Mouse (Mus musculus): ENCODE results near the gene Dnah6. TPM values are rescaled to one million over a fixed set of nuclear protein-coding genes. Genes with fewer than 3 reads are reported as not detected.

Gene Dnah6
- polyA plus RNA-seq, 1 experiment from 2014 or later: 0.04 TPM

GRCm38 (mm10) chr6:73182006-73182405 is 39.4 kb downstream of the Dnah6 start:
- Histone ChIP-seq H3K36me3 (replicated peaks) (no peaks in the 10 kb centered on the region), H3K27ac (replicated peaks) (no peak overlapping the region), H3K9me3 (no peaks in the 10 kb centered on the region), H3K4me3 (no peak overlapping the region), H3K4me1 (peaks cover 11% of the 10 kb centered on the region), H3K27me3 (replicated peaks; ENCODE audit: low read depth, poor library complexity, severe bottlenecking) (no peaks in the 10 kb centered on the region)
- WGBS: 77% methylated on average over 4 of the region's 4 CpGs
- no peak for DNase-seq (ENCODE audit: low spot score)

- H3K27ac ChIP-seq (replicated peaks): no peak overlapping the region
- H3K4me3 ChIP-seq: no peak overlapping the region
- H3K27me3 ChIP-seq (replicated peaks; ENCODE audit: low read depth, poor library complexity, severe bottlenecking): no peaks in the 10 kb centered on the region
- H3K4me1 ChIP-seq: no peaks in the 10 kb centered on the region
- no peaks in the 10 kb centered on the region for H3K9me3 ChIP-seq
- H3K36me3 ChIP-seq (replicated peaks): no peaks in the 10 kb centered on the region
- DNase-seq (ENCODE audit: low spot score): no peak
- 85% methylated on average over 3 of the region's 3 CpGs for WGBS
Measured at GRCm38 (mm10) chr6:73175156-73175555, 46.3 kb downstream of the Dnah6 start.

GRCm38 (mm10) chr6:73167230-73167629 is 54.2 kb downstream of the Dnah6 start:
- Histone ChIP-seq H3K36me3 (replicated peaks) (no peaks in the 10 kb centered on the region), H3K27ac (replicated peaks) (no peak overlapping the region), H3K27me3 (replicated peaks; ENCODE audit: low read depth, poor library complexity, severe bottlenecking) (no peaks in the 10 kb centered on the region), H3K4me1 (no peaks in the 10 kb centered on the region), H3K9me3 (no peaks in the 10 kb centered on the region), H3K4me3 (no peak overlapping the region)
- no peak for DNase-seq (ENCODE audit: low spot score)
- 82% methylated on average over 3 of the region's 3 CpGs for WGBS

DNA sequence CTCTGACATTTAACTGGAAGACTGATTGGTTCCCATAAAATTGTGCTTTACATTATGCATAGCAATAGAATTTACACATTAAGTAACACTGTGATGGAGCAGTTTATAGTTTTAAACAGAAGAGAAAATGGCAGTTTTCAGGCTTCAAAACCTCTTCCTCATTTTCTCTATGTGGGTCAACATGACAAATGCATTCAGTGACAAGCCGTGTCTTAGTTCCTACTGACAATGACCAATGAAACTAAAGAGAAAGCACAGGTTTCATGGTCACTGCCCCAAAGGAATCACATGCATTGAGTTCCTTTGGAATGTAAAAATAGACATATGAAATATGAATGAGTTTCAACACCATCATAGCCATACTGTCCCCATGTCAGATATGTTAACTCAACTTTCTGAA is 58.5 kb downstream of the Dnah6 start:
- WGBS: 93% methylated on average over 1 of the region's 1 CpGs
- DNase-seq (ENCODE audit: low spot score): no peak

DNA sequence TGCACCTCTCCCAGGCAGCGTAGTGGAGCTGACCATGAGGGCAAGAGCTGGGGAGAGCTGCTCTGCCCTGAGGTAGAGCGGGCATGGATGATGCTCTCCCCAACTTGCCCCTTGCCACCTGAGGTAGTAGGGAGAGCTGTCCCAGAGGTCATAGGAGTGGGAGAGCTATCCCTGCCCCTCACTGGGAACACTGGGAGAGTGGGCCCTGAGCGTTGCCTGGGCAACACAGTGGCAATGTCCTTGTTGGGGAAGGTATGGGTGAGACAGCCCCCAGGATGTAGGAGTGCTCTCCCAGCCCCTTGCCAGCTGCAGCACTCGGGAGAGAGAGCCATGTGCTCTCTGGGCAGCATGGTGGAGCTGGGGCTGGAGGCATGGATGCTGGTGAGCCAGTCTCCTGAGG is 60.1 kb downstream of the Dnah6 start:
- no peak overlapping the region for H3K27ac ChIP-seq (replicated peaks)
- 79% methylated on average over 4 of the region's 4 CpGs for WGBS
- no peak for DNase-seq (ENCODE audit: low spot score)

More for the DNA sequence above, 58.5 kb downstream of the Dnah6 start:
- H3K27me3 ChIP-seq (replicated peaks; ENCODE audit: low read depth, poor library complexity, severe bottlenecking): no peaks in the 10 kb centered on the region
- H3K4me3 ChIP-seq: no peak overlapping the region
- no peak overlapping the region for H3K27ac ChIP-seq (replicated peaks)
- H3K9me3 ChIP-seq: no peaks in the 10 kb centered on the region
- H3K4me1 ChIP-seq: no peaks in the 10 kb centered on the region
- no peaks in the 10 kb centered on the region for H3K36me3 ChIP-seq (replicated peaks)

GRCm38 (mm10) chr6:73155455-73155854 is 66.0 kb downstream of the Dnah6 start:
- H3K4me3 ChIP-seq: no peak overlapping the region
- no peak for DNase-seq (ENCODE audit: low spot score)
- WGBS: 86% methylated on average over 2 of the region's 2 CpGs
- no peak overlapping the region for H3K27ac ChIP-seq (replicated peaks)
- no peaks in the 10 kb centered on the region for H3K9me3 ChIP-seq
- H3K36me3 ChIP-seq (replicated peaks): no peaks in the 10 kb centered on the region
- no peaks in the 10 kb centered on the region for H3K4me1 ChIP-seq
- H3K27me3 ChIP-seq (replicated peaks; ENCODE audit: low read depth, poor library complexity, severe bottlenecking): no peaks in the 10 kb centered on the region

More for the DNA sequence above, 60.1 kb downstream of the Dnah6 start:
- Histone ChIP-seq H3K9me3 (no peaks in the 10 kb centered on the region), H3K36me3 (replicated peaks) (no peaks in the 10 kb centered on the region), H3K4me1 (no peaks in the 10 kb centered on the region), H3K4me3 (no peak overlapping the region), H3K27me3 (replicated peaks; ENCODE audit: low read depth, poor library complexity, severe bottlenecking) (no peaks in the 10 kb centered on the region)

GRCm38 (mm10) chr6:73153675-73154074 is 67.8 kb downstream of the Dnah6 start:
- 0% methylated on average over 1 of the region's 1 CpGs for WGBS
- no peaks in the 10 kb centered on the region for H3K36me3 ChIP-seq (replicated peaks)
- no peaks in the 10 kb centered on the region for H3K9me3 ChIP-seq

DNA sequence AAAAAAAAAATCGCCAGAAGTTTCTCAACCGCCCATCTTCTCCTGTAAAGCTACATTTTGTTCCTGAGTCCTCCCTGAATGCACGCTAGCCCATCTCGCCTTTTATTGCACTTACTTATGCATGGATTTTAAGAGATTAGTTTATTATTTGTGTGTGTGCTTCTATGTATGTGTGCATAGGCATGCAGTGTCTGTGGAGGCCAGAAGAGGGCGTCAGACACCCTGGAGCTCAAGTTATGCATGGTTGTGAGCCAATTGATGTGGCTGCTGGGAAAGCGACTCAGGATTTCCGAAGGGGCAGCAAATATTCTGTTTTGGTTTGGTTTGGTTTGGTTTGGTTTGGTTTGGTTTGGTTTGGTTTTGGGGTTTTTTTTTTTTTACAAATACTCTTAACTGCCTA is 78.0 kb downstream of the Dnah6 start:
- Histone ChIP-seq H3K4me3 (no peak overlapping the region), H3K9me3 (no peaks in the 10 kb centered on the region), H3K27me3 (replicated peaks; ENCODE audit: low read depth, poor library complexity, severe bottlenecking) (no peaks in the 10 kb centered on the region), H3K36me3 (replicated peaks) (no peaks in the 10 kb centered on the region), H3K4me1 (no peaks in the 10 kb centered on the region), H3K27ac (replicated peaks) (no peak overlapping the region)
- no peak for DNase-seq (ENCODE audit: low spot score)
- WGBS: 88% methylated on average over 7 of the region's 7 CpGs

More at GRCm38 (mm10) chr6:73153675-73154074, 67.8 kb downstream of the Dnah6 start:
- H3K27me3 ChIP-seq (replicated peaks; ENCODE audit: low read depth, poor library complexity, severe bottlenecking): no peaks in the 10 kb centered on the region
- H3K27ac ChIP-seq (replicated peaks): no peak overlapping the region
- no peak overlapping the region for H3K4me3 ChIP-seq
- peak; percentile 84 for DNase-seq (ENCODE audit: low spot score)
- H3K4me1 ChIP-seq: no peaks in the 10 kb centered on the region

DNA sequence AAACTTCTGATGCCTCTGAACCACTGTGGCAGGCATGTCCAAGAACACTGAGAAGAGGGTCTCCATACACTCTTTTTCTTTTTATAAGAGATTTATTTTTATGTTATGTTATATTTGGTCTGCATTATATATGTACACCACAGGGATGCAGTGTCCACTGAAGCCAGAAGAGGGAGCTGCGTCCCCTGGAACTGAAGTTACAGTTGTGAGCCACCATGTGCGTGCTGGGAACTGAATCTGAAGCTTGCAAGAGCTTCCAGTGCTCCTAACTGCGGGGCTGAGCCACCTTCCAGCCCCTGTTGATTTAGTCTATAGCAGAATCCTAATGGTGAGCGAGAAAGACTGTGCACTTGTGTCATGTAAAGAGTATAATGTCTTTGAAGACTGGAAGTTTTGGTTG is 78.7 kb downstream of the Dnah6 start:
- H3K36me3 ChIP-seq (replicated peaks): no peaks in the 10 kb centered on the region
- H3K4me1 ChIP-seq: no peaks in the 10 kb centered on the region
- no peak overlapping the region for H3K4me3 ChIP-seq
- H3K27ac ChIP-seq (replicated peaks): no peak overlapping the region
- no peaks in the 10 kb centered on the region for H3K9me3 ChIP-seq
- 86% methylated on average over 4 of the region's 4 CpGs for WGBS
- H3K27me3 ChIP-seq (replicated peaks; ENCODE audit: low read depth, poor library complexity, severe bottlenecking): no peaks in the 10 kb centered on the region
- no peak for DNase-seq (ENCODE audit: low spot score)

- no peaks in the 10 kb centered on the region for H3K4me1 ChIP-seq
- no peaks in the 10 kb centered on the region for H3K27me3 ChIP-seq (replicated peaks; ENCODE audit: low read depth, poor library complexity, severe bottlenecking)
- no peak for DNase-seq (ENCODE audit: low spot score)
- no peaks in the 10 kb centered on the region for H3K36me3 ChIP-seq (replicated peaks)
- H3K4me3 ChIP-seq: no peak overlapping the region
- no peak overlapping the region for H3K27ac ChIP-seq (replicated peaks)
- H3K9me3 ChIP-seq: no peaks in the 10 kb centered on the region
- WGBS: 81% methylated on average over 3 of the region's 3 CpGs
Measured at GRCm38 (mm10) chr6:73140836-73141235, 80.6 kb downstream of the Dnah6 start.

DNA sequence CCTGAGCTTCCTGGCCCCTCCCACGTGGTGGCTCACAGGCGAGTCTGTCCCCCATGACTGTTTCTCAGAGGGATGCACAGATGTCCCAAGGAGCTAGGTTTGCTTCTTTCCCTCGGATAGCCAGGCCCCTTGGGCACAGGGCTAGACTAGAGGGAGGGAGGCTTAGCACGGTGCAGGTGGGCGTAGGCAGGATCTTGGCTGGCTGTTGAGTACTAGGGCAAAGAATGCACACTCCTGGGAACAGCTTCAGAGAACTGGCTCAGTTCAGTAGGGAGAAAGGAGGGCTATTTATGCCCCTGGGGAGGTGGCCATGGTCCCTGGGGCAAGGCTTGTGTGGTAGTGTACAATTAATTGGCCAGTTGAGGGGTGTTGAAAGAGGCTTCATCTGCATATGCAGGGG is 88.7 kb downstream of the Dnah6 start:
- Histone ChIP-seq H3K4me3 (no peak overlapping the region), H3K27ac (replicated peaks) (no peak overlapping the region), H3K36me3 (replicated peaks) (no peaks in the 10 kb centered on the region), H3K4me1 (0 out of 2 replicates have a peak, but pooled peaks cover 3% of the 10 kb centered on the region), H3K9me3 (no peaks in the 10 kb centered on the region), H3K27me3 (replicated peaks; ENCODE audit: low read depth, poor library complexity, severe bottlenecking) (no peaks in the 10 kb centered on the region)
- WGBS: 54% methylated on average over 5 of the region's 5 CpGs
- no peak for DNase-seq (ENCODE audit: low spot score)

GRCm38 (mm10) chr6:73127594-73127993 is 93.9 kb downstream of the Dnah6 start:
- no peak for DNase-seq (ENCODE audit: low spot score)
- 85% methylated on average over 9 of the region's 9 CpGs for WGBS
- Histone ChIP-seq H3K27ac (replicated peaks) (no peak overlapping the region), H3K36me3 (replicated peaks) (no peaks in the 10 kb centered on the region), H3K4me1 (no peaks in the 10 kb centered on the region), H3K9me3 (no peaks in the 10 kb centered on the region), H3K4me3 (no peak overlapping the region), H3K27me3 (replicated peaks; ENCODE audit: low read depth, poor library complexity, severe bottlenecking) (no peaks in the 10 kb centered on the region)

GRCm38 (mm10) chr6:73120348-73120747 is 101.1 kb downstream of the Dnah6 start:
- Histone ChIP-seq H3K4me1 (no peaks in the 10 kb centered on the region), H3K27me3 (replicated peaks; ENCODE audit: low read depth, poor library complexity, severe bottlenecking) (no peaks in the 10 kb centered on the region), H3K4me3 (no peak overlapping the region), H3K9me3 (no peaks in the 10 kb centered on the region), H3K27ac (replicated peaks) (no peak overlapping the region), H3K36me3 (replicated peaks) (no peaks in the 10 kb centered on the region)
- 90% methylated on average over 11 of the region's 11 CpGs for WGBS
- no peak for DNase-seq (ENCODE audit: low spot score)

DNA sequence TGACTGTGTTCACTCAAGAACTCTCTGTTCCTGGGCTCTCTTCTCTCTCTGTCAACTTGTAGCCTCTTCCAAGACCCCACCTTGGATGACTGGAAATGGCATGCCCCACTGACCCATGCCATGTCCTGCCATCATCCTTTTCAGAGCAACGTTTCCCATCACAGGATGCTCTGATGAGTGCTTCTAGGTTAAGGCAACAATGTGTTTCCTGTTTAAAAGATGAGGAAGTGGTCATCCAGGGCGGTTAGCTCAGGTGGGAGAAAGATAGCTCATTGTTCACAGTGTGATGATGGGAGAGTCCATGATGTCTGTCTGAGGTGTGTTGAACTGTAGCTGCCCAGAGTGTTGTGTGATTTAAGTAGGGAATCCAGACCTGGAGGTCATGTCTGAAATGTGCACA is 107.6 kb downstream of the Dnah6 start:
- WGBS: 70% methylated on average over 2 of the region's 2 CpGs

More for the DNA sequence above, 107.6 kb downstream of the Dnah6 start:
- DNase-seq (ENCODE audit: low spot score): no peak
- no peak overlapping the region for H3K27ac ChIP-seq (replicated peaks)
- no peaks in the 10 kb centered on the region for H3K9me3 ChIP-seq
- no peaks in the 10 kb centered on the region for H3K36me3 ChIP-seq (replicated peaks)
- no peaks in the 10 kb centered on the region for H3K4me1 ChIP-seq
- no peak overlapping the region for H3K4me3 ChIP-seq
- no peaks in the 10 kb centered on the region for H3K27me3 ChIP-seq (replicated peaks; ENCODE audit: low read depth, poor library complexity, severe bottlenecking)
